Comparison of ENCODE assay signal across 10 mouse cellular contexts in the genomic region with DNA sequence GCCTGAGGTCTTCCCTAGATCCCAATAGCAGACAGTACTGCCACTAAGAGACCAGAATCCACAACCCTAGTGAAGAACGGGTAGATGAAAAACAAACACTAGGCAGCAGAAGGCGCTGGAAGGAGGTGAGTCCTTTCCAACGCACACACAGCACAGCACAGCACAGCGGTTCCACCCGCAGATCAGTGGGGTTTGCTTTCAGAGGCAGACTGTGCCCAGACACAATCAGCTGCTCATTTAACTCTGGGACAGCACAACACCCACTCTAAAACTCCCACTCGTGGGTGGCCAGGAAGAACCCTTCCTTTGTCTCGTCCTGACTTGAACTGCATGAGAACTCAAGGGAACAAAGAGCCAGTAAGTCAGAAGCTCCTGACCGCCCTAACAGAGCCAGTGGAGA. TPM values are rescaled to one million over a fixed set of nuclear protein-coding genes. Genes with fewer than 3 reads are reported as not detected.
DNase-seq lines count a peak whose midpoint lies in the region; ATAC-seq and TF ChIP-seq lines count a peak whose summit lies in the region.
"Had no signal": no experiment of that assay in that cellular context is flagged by ENCODE, and none has a peak within 500 bp of the region (broad histone marks: within the 10 kb centered on the region; RNA-seq: fewer than 3 reads in every experiment).

No protein-coding gene starts in this region.

- no peak overlapping the region for H3K4me2 ChIP-seq in kidney, embryonic 15.5 days

- ATAC-seq in kidney, embryonic 15.5 days (replicated peaks; ENCODE audit: low FRiP score) = no peak
- peak; percentile 26 for ATAC-seq in inflammation-experienced regulatory T-cells, adult 6 months
- no peak for ATAC-seq in erythroblast, adult 5-6 weeks (replicated peaks; ENCODE audit: low FRiP score, poor library complexity, severe bottlenecking)

- H3K36me3 ChIP-seq in kidney, embryonic 15.5 days = no peaks in the 10 kb centered on the region
- peaks cover 15% of the 10 kb centered on the region for H3K36me3 ChIP-seq in E14TG2a.4 (ENCODE audit: insufficient read depth, low read length)

- H3K27ac ChIP-seq in kidney, embryonic 15.5 days = peak overlapping the region; percentile 82

- no peak for TF ChIP-seq CTCF in E14TG2a.4 (conservative IDR thresholded peaks at IDR 0.05; ENCODE audit: low read length)

- H3K9ac ChIP-seq in kidney, embryonic 15.5 days = no peak overlapping the region

- 22% methylated on average over 8 of the region's 8 CpGs for WGBS in kidney, embryonic 15.5 days

- H3K4me1 ChIP-seq in kidney, embryonic 15.5 days = peaks cover 57% of the 10 kb centered on the region
- H3K4me1 ChIP-seq in E14TG2a.4 (replicated peaks; ENCODE audit: low read depth, low read length) = peaks cover 92% of the 10 kb centered on the region

- no peak overlapping the region for H3K4me3 ChIP-seq in kidney, embryonic 15.5 days (replicated peaks)
- peak overlapping the region; percentile 68 for H3K4me3 ChIP-seq in E14TG2a.4 (replicated peaks; ENCODE audit: low read length)
- H3K4me3 ChIP-seq: erythroblast, embryonic 14.5 days had no signal

- H3K9me3 ChIP-seq in kidney, embryonic 15.5 days (replicated peaks) = no peaks in the 10 kb centered on the region
- no peaks in the 10 kb centered on the region for H3K9me3 ChIP-seq in E14TG2a.4 (ENCODE audit: low read length)

- no peaks in the 10 kb centered on the region for H3K27me3 ChIP-seq in kidney, embryonic 15.5 days
- H3K27me3 ChIP-seq in E14TG2a.4 (ENCODE audit: insufficient read depth, low read length) = no peaks in the 10 kb centered on the region

- no peak for DNase-seq in kidney, adult 11 months
- DNase-seq in CD4-positive helper T cell, adult 2 months (ENCODE audit: low read depth, low spot score) = peak; percentile 54
- DNase-seq in adrenal gland, postnatal 4 days (ENCODE audit: low spot score in 2 of 2) = no peak
- no peak for DNase-seq in lung, postnatal 25 days (ENCODE audit: low spot score)

RNA-seq across cellular contexts. Expression of gene A730071L15Rik, which starts 20.6 kb away (rescaled TPM):
- 0.40 and 0.59 TPM in 2 replicates for polyA plus RNA-seq in kidney, embryonic 15.5 days (2015; fragmentation: Nextera tagmentation; extraction: Ambion mirVana)
- not detected for polyA plus RNA-seq in inflammation-experienced regulatory T-cells, adult 6 months (2017; shearing (Covaris generic))
- under 1 TPM in 1 of 2 experiments, not detected in 1; 0.31 TPM for total RNA-seq in adrenal gland, postnatal 4 days (2021)
- total RNA-seq in erythroblast, adult 5-6 weeks (2015; ENCODE audit: low replicate concordance) = not detected in 2 replicates
- total RNA-seq in erythroblast, adult 5-6 weeks (2017; ENCODE audit: low replicate concordance) = not detected in 2 replicates
- total RNA-seq: layer of hippocampus, adult 18-20 months had no signal
- polyA plus RNA-seq: erythroblast, embryonic 14.5 days had no signal

RNA-seq across cellular contexts. Expression of gene Nudcd3, which starts 21.0 kb away (rescaled TPM):
- 36.8 and 37.7 TPM in 2 replicates for polyA plus RNA-seq in kidney, embryonic 15.5 days (2015; fragmentation: Nextera tagmentation; extraction: Ambion mirVana)
- 10 to 100 TPM; 26.7 to 38.8 (median 38.5) TPM for polyA plus RNA-seq in inflammation-experienced regulatory T-cells, adult 6 months (2017; shearing (Covaris generic))
- total RNA-seq in adrenal gland, postnatal 4 days (2021) = 10 to 100 TPM; 57.8 to 59.0 TPM
- 3.8 and 11.7 TPM in 2 replicates for total RNA-seq in erythroblast, adult 5-6 weeks (2015; ENCODE audit: low replicate concordance)
- 7.8 and 8.1 TPM in 2 replicates for total RNA-seq in erythroblast, adult 5-6 weeks (2017; ENCODE audit: low replicate concordance)

RNA-seq across cellular contexts. Expression of gene Npc1l1, which starts 50.7 kb away (rescaled TPM):
- 0.06 TPM in 1 of 2 replicates, not detected in the other for polyA plus RNA-seq in kidney, embryonic 15.5 days (2015; fragmentation: Nextera tagmentation; extraction: Ambion mirVana)
- polyA plus RNA-seq in inflammation-experienced regulatory T-cells, adult 6 months (2017; shearing (Covaris generic)) = not detected
- under 1 TPM in 1 of 2 experiments, not detected in 1; 0.06 TPM for total RNA-seq in adrenal gland, postnatal 4 days (2021)
- total RNA-seq in erythroblast, adult 5-6 weeks (2015; ENCODE audit: low replicate concordance) = not detected in 2 replicates
- not detected in 2 replicates for total RNA-seq in erythroblast, adult 5-6 weeks (2017; ENCODE audit: low replicate concordance)
- polyA plus RNA-seq: erythroblast, embryonic 14.5 days had no signal

Comparison
In these comparisons a context has a peak if more than half of its experiments do, and no peak if none do; other contexts are left out.
1. RNA of gene Nudcd3, which starts 21.0 kb away (total RNA-seq): 57.8 to 59.0 TPM in adrenal gland, postnatal 4 days; 3.8 to 11.7 TPM in erythroblast, adult 5-6 weeks; every median in the first group is over 4 times any median in the second.